Mouse (Mus musculus) E14TG2a.4 (cell line): ENCODE measurements around the gene Rcan1.

Experiments
- H3K27me3 ChIP-seq: 2 replicates; pipeline ENCODE4 v1.6.1; 2014; ENCODE audit warnings: low read length, control low read depth; ENCODE audit not compliant: insufficient read depth
- H3K36me3 ChIP-seq: 2 replicates; pipeline ENCODE4 v1.6.1; 2014; ENCODE audit warnings: low read length, control low read depth; ENCODE audit not compliant: insufficient read depth
- H3K4me1 ChIP-seq: replicated peaks from 2 replicates; pipeline ENCODE4 v1.6.1; 2014; ENCODE audit warnings: low read depth, low read length, control low read depth
- H3K4me3 ChIP-seq: replicated peaks from 2 replicates; pipeline ENCODE4 v1.5.1; 2014; ENCODE audit warnings: mild to moderate bottlenecking, low read length
- H3K9me3 ChIP-seq: 2 replicates; pipeline ENCODE4 v1.6.1; 2014; ENCODE audit warnings: low read length, control low read depth
- CTCF ChIP-seq: conservative IDR thresholded peaks from 2 replicates; pipeline ENCODE4 v1.5.1; 2014; ENCODE audit warnings: low read length
- NANOG ChIP-seq: IDR thresholded peaks from 2 replicates; pipeline ENCODE4 v1.6.1; 2014; ENCODE audit warnings: borderline replicate concordance, low read length, mixed read lengths
- POU5F1 ChIP-seq: IDR thresholded peaks from 2 replicates; pipeline ENCODE4 v1.6.1; 2014; ENCODE audit warnings: low read length, borderline replicate concordance

Rcan1 gene

GRCm38 (mm10) chr16:92348941-92349340 lies 121.7 kb downstream of the Rcan1 start:
- H3K36me3 ChIP-seq, result no peaks in the 10 kb centered on the region
- no peak for TF ChIP-seq CTCF
- no peak for TF ChIP-seq POU5F1
- no peak for TF ChIP-seq NANOG
- no peaks in the 10 kb centered on the region for H3K9me3 ChIP-seq
- H3K27me3 ChIP-seq, result peaks cover 59% of the 10 kb centered on the region
- H3K4me1 ChIP-seq, result peaks cover 11% of the 10 kb centered on the region
- no peak overlapping the region for H3K4me3 ChIP-seq

GRCm38 (mm10) chr16:92346297-92346916 lies 124.3 kb downstream of the Rcan1 start:
- Histone ChIP-seq H3K36me3 (no peaks in the 10 kb centered on the region), H3K9me3 (no peaks in the 10 kb centered on the region)
- no peak for TF ChIP-seq NANOG
- TF ChIP-seq CTCF, result no peak
- no peak for TF ChIP-seq POU5F1

GRCm38 (mm10) chr16:92345177-92345576 lies 125.5 kb downstream of the Rcan1 start:
- Histone ChIP-seq H3K27me3 (peaks cover 42% of the 10 kb centered on the region), H3K36me3 (no peaks in the 10 kb centered on the region), H3K4me1 (peaks cover 26% of the 10 kb centered on the region), H3K4me3 (no peak overlapping the region), H3K9me3 (no peaks in the 10 kb centered on the region)
- TF ChIP-seq POU5F1 (no peak), NANOG (no peak), CTCF (no peak)

More at GRCm38 (mm10) chr16:92346297-92346916, 124.3 kb downstream of the Rcan1 start:
- Histone ChIP-seq H3K27me3 (peaks cover 49% of the 10 kb centered on the region), H3K4me1 (peaks cover 14% of the 10 kb centered on the region), H3K4me3 (no peak overlapping the region)
